Mouse (Mus musculus) layer of hippocampus, adult 8-10 months (tissue): ENCODE measurements around the gene Itga10. TPM values are rescaled to one million over a fixed set of nuclear protein-coding genes. Genes with fewer than 3 reads are reported as not detected.
A peak's percentile ranks its signal among the peaks of the same experiment; 100 is the strongest.
"Not testable (repeated sequence)": the region's sequence is repeated elsewhere in the genome, so short reads cannot be mapped to it uniquely, and the experiment has no call there.

Source experiments
- DNase-seq, 2 experiments: peaks; one replicate each; pipeline ENCODE4 v3.0.0; 2022; ENCODE audit warnings: low spot score in 2 of 2
- total RNA-seq, 4 experiments: library from RNA; stranded (reverse); gene quantifications; 2 replicates each; pipeline ENCODE4 v1.2.4; 2022

The Itga10 gene
- total RNA-seq, 4 experiments from 2014 or later, result 1.5 to 4.0 (median 3.2) TPM

DNA sequence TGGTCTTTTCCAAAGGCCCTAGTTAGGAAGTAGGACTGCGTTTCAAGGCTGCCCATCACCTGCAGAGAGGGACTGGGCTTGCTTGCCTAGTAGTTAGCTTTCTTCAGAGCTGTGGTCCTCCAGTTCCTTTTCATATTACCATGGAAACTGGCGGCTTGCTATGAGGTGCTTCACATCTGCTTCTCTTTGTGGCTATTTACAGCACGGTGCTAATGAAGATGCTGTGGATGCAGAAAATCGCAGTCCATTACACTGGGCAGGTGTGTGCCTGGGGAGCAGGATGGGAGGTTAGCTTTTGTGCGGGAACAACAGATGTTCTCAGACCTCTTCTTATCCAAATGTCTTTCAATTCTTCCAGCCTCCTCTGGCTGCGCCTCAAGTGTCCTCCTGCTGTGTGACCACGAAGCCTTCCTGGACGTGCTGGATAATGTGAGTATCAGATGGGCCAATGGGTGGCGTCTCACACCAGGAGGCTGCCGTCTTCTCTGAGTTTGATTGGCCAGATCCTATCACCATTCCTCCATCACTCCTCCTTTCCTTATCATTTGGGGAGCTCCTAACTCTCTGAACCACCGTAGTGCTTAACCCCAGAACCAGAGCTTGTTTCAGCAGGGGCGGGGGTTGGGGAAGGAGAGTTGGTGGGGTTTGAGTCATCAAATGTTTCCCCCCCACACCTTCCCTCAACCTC, 35.0 kb downstream of the Itga10 start:
- DNase-seq, result no peak

DNA sequence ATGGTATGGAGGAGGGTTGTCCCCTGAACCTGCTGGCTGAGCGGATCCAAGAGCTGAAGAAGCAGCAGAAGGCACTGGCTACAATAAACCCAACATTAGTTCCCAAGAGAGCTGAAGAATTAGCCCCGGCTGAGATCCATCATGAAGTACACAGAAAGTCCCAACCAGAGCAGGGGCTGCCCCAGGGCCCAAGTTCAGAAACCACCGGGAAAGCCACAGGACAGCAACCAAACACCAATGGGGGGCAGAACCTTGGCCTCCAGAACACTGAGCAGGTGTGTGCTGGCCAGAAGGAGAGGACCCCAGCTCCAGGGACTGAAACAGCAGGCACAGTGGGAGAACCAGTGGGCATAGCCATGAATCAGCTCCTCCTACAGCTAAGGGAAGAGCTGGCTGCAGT, 38.1 kb downstream of the Itga10 start:
- no peak for DNase-seq

DNA sequence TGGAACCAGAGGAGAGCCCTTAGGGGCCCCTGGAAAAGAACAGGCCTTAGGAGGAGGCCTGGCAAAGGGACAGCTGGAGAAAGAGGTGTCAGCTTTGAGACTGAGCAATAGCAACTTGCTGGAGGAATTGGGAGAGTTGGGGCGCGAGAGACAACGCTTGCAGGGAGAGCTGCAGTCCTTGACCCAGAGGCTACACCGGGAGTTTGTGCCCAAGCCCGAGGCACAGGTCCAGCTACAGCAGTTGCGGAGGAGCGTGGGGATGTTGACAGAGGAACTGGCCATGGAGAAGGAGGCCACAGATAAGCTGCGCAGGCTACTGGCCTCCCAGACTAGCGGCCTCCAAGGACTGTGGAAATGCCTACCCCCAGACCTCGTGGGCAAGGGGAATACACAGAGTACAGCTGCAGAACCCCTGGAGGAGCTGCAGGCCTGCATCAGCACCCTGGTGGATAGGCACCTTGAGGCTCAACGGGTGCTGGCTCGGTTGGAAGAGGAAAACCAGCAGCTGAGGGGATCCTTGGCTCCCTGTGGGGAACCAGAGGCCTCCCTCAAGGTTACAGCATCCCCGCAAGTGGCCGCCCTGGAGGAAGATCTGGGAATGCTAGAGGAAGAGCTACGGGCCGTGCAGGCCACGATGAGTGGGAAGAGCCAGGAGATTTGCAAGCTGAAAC, 38.9 kb downstream of the Itga10 start:
- DNase-seq, result no peak

GRCm38 (mm10) chr3:96684822-96685156, 39.4 kb downstream of the Itga10 start:
- DNase-seq, result no peak

DNA sequence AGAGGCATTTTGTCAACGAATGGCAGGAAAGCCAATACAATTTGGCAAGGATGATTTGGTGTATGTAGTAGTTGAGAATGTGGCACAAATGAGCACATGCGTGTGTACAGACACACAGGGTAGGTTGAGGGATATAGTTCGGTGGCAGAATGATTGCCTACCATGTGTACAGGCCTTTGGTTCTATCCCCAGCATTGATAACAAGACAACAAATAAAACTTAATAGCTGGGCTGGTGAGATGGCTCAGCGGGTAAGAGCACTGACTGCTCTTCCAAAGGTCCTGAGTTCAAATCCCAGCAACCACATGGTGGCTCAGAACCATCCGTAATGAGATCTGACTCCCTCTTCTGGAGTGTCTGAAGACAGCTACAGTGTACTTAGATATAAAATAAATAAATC, 40.7 kb downstream of the Itga10 start:
- not testable (repeated sequence) for DNase-seq

DNA sequence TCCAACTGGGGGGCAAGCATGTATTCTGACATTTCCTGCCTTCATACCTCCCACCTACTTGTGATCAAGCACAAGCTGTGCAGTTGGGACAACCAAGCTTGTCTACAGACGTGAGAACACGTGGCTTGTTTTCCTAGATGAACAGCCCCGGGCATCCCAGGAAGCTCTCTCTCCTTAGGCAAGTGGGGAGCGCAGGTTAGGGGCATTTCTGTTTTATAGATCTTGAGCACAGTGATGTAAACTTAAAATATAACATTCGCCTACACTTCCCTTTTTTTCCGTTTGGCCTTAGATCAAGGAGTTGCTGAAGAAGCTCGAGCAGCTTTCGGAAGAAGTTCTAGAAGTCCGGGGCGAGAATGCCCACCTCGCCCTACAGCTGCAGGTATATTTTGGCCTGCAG, 43.5 kb downstream of the Itga10 start:
- no peak for DNase-seq

- DNase-seq, result no peak
These were observed 44.9 kb downstream of the Itga10 start for GRCm38 (mm10) chr3:96690298-96690697.

DNA sequence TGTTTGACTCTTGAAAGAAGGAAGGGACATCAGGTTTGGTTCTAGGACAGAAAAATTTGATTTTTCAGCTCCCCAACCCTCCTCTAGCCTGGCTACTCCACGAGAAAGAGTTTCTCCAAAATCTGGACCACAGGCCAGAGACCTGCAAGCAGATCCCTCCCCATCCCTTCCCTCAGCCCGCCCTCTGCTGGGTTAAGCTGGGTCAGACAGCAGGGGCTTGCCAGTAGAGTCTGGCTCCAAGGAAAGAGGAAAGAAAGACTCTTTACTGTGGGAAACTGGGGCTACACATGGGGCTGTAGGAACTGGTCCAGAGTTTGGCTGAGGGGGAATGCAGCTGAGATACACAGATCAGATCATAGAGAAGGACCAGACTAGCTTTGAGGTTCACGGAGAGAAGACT, 47.1 kb downstream of the Itga10 start:
- no peak for DNase-seq

GRCm38 (mm10) chr3:96693579-96693978, 48.2 kb downstream of the Itga10 start:
- no peak for DNase-seq

DNA sequence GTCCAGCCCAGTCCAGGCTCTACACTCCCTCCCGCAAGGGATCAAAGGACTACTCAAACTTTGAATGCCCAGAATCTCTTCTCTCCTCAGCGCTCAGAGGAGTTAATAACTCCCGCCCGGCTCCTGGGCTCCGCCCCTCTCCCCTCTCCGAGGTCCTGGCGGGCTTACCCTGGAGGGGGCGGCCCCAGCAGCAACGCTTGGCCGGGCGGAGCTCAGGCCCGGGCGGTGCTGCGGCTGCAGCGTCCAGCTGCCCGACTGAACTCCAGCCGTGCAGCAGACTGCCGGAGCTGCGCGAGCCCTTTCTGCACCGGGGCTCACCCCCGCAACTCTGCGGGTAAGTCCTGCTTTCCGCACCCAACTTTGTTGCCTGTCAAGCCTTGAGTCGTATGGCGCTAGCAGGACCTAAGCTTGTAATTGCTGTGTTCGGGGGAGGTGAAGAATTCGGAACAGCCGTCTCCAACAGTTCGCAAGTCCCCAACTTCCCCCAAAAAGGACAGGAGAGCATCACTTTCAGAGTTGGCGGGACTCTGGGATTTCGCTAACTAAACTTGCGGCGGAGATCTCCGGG, 50.9 kb downstream of the Itga10 start, which contains the start of gene Pias3:
TSS of gene Pias3 (plus strand) at position 187 of the 568 bp plus-strand sequence.
- DNase-seq, result peak in 1 of 2 experiments; percentile 32

GRCm38 (mm10) chr3:96696766-96697732, 51.7 kb downstream of the Itga10 start:
- peak; percentile 57 to 74 for DNase-seq

GRCm38 (mm10) chr3:96698993-96699690, 53.8 kb downstream of the Itga10 start:
- no peak for DNase-seq

DNA sequence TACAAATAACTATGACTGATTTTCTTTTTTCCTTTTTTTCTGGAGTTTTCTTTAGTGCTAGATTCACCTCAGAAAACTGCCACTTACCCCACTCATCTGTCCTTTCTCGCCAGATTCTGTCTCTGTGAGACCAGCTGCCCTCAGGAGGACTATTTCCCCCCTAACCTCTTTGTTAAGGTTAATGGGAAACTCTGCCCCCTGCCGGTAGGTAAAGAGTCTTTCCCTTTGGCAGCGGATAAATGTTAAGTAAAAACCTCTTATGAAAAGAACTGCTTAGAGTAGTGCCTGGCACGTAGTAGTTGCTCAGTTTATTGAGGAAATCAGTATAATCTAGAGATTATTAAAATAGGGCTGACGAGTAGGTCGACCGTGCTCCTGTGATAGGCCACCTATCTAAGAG, 55.0 kb downstream of the Itga10 start:
- DNase-seq, result no peak

DNA sequence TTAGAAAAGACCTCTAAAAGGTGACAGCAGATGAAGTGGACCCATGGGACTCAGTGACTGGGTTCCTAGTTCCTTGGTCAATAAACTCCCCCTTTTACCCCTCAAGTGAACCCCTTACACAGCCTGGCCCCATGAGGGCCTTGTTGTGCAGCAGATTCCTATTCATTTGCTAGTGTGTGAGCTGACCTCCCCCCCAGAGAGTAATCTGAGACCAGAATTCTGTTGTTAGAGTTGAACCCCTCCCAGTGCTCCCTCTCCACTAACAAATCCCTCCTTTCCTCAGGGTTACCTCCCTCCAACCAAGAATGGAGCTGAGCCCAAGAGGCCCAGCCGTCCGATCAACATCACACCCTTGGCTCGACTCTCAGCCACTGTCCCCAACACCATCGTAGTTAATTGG, 55.6 kb downstream of the Itga10 start:
- no peak for DNase-seq

DNA sequence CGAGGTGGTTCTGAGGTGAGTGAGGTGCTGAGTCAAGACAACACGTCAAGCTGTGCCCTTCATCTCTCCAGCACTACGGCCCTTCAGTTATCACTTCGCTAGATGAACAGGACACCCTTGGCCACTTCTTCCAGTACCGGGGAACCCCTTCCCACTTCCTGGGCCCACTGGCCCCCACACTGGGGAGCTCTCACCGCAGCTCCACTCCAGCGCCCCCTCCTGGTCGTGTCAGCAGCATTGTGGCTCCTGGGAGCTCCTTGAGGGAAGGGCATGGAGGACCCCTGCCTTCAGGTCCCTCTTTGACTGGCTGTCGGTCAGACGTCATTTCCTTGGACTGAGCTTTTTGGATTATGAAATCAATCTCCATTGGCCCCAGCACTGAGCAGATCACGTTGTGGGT, 59.4 kb downstream of the Itga10 start:
- no peak for DNase-seq

- DNase-seq, result no peak
These were observed 60.8 kb downstream of the Itga10 start for GRCm38 (mm10) chr3:96706217-96706616.

DNA sequence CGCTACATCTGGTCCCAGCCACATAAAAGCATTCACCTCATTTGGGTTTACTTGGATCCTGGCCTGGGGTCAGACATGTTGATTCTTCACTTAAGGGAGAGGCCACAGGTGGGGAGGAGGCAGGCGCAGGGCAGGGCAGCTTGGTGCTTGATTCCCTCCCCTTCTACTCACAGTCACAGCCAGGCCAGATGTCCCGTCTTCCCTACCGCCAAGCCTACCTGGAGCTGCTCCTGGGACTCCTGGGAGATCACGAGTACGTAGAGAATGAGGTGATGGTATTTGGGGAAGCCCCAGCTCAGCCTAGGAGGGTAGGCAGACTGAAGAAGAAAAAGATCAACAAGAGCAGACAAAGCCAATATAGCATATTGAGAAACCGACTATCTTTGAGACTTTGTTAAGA, 61.6 kb downstream of the Itga10 start:
- no peak for DNase-seq

- peak; percentile 49 to 83 for DNase-seq
These were observed 62.7 kb downstream of the Itga10 start, which contains the start of gene Nudt17 for GRCm38 (mm10) chr3:96707903-96708683. Nudt17 (minus strand) TSS chr3:96708562.

DNA sequence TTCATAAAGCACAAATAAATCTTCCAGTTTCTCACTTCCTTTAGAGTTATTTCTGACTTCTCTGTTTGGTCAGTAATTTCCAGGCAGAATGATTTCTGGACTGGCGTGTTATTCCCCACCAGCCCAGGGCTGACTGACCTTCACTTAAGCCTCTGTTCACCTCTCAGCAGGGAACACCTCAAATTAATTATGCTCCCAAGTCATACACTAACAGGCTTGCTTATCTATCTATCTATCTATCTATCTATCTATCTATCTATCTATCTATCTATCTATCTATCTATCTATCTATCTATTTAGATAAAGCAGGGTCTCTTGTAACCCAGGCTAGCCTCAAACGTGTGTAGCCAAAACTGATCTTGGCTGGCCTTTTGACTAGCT, 63.3 kb downstream of the Itga10 start:
- DNase-seq, result no peak
